Comparison of ENCODE assay signal across 11 mouse cellular contexts in the genomic region with DNA sequence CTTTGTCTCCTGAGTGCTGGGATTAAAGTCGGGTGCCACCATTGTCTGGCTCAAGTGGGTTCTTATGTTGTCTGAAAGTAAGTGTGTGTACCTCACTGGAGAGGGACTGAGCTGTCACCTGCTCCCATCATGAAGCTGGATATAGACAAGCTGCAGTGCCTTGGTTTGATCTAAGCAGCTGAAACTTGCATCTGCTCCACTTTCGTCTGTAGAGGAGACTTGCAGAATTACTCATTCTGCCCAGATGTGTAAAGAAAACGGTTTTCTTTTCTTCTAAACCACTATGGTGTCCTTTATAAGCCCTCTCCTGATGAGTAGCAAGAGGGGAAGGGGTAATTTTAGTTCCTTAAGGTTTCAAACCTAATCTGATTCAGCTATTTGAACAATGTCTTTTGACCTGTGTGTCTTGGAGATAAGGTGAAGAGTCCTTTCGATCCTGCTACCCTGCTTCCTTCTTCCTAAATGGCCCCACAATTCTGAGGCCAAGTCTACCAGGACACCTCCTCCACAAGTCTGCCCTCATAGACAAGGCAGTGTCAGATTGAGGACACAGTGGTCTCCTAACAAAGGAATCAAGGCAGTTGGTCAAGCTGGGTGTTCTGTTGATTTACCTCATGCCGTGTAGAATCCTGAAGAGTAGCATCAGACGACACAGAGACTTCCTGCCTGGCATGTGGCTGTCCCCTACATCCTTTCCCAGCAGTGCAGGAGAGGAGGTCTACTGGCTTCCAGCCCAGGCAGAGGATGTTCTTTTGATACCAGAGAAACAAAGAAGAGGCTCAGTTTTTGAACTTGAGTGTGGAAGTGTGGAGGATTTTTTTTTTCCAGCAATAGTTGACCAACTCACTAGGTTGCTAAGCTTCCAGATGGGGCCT. TPM values are rescaled to one million over a fixed set of nuclear protein-coding genes. Genes with fewer than 3 reads are reported as not detected.
A peak's percentile ranks its signal among the peaks of the same experiment; 100 is the strongest.
DNase-seq lines count a peak whose midpoint lies in the region; ATAC-seq and TF ChIP-seq lines count a peak whose summit lies in the region.
"Had no signal": no experiment of that assay in that cellular context is flagged by ENCODE, and none has a peak within 500 bp of the region (broad histone marks: within the 10 kb centered on the region; RNA-seq: fewer than 3 reads in every experiment).

No protein-coding gene starts in this region.

- DNase-seq in adrenal gland, postnatal 14 days = peak; percentile 42
- DNase-seq in adrenal gland, postnatal 4 days (ENCODE audit: low spot score in 2 of 2) = no peak
- DNase-seq in lung, adult 18-20 months = peak; percentile 59 to 78
- no peak for DNase-seq in lung, adult 2 months
- peak; percentile 37 for DNase-seq in thymus, postnatal 25 days
- DNase-seq in cerebellum, postnatal 36 days = no peak
- no peak for DNase-seq in neural tube, embryonic 10.5 days (ENCODE audit: extremely low spot score, low spot score)
- DNase-seq: B cell, adult 2 months had no signal

- H3K27ac ChIP-seq in lung, embryonic 16.5 days (ENCODE audit: low read length) = no peak overlapping the region
- H3K27ac ChIP-seq: hindbrain, embryonic 10.5 days had no signal

- no peaks in the 10 kb centered on the region for H3K9me3 ChIP-seq in lung, embryonic 16.5 days (ENCODE audit: control insufficient read depth, low read length)
- H3K9me3 ChIP-seq: hindbrain, embryonic 10.5 days had no signal

- H3K4me1 ChIP-seq in lung, adult 2 months (ENCODE audit: control insufficient read depth, insufficient read depth, low read length) = peaks cover 15% of the 10 kb centered on the region
- peaks cover 8% of the 10 kb centered on the region for H3K4me1 ChIP-seq in lung, embryonic 16.5 days (replicated peaks; ENCODE audit: control insufficient read depth, insufficient read depth, low read length)
- H3K4me1 ChIP-seq: hindbrain, embryonic 10.5 days had no signal

- no peak for TF ChIP-seq CTCF in lung, adult 2 months (IDR thresholded peaks at IDR 0.05; ENCODE audit: insufficient read depth, low read length)

- no peak for TF ChIP-seq POLR2A in lung, adult 2 months (IDR thresholded peaks at IDR 0.05; ENCODE audit: borderline replicate concordance, extremely low read depth, low read depth, low read length)

- ATAC-seq in lung, embryonic 16.5 days (ENCODE audit: low read depth) = 0 out of 2 replicates have a peak, but pooled peaks have one; percentile 17

- no peak overlapping the region for H3K4me2 ChIP-seq in lung, embryonic 16.5 days (ENCODE audit: low read depth, low read length)

- no peak overlapping the region for H3K4me3 ChIP-seq in lung, adult 2 months (replicated peaks; ENCODE audit: extremely low read depth, low read depth, low read length)
- no peak overlapping the region for H3K4me3 ChIP-seq in lung, embryonic 16.5 days (ENCODE audit: low read length)
- H3K4me3 ChIP-seq: hindbrain, embryonic 10.5 days had no signal

- H3K27me3 ChIP-seq in lung, embryonic 16.5 days (ENCODE audit: control insufficient read depth, insufficient read depth, low read depth, low read length) = no peaks in the 10 kb centered on the region

- H3K36me3 ChIP-seq in lung, embryonic 16.5 days (ENCODE audit: control insufficient read depth, insufficient read depth, low read length) = no peaks in the 10 kb centered on the region
- H3K36me3 ChIP-seq: hindbrain, embryonic 10.5 days had no signal

- no peak overlapping the region for H3K9ac ChIP-seq in lung, embryonic 16.5 days (ENCODE audit: low read length)

- 34% methylated on average over 6 of the region's 6 CpGs for WGBS in lung, adult 2 months
- 34% methylated on average over 6 of the region's 6 CpGs for WGBS in lung, embryonic 16.5 days

RNA-seq across cellular contexts. Expression of a gene that starts 17.2 kb away (rescaled TPM):
- total RNA-seq in adrenal gland, postnatal 14 days (2021) = 184 and 206 TPM in 2 replicates
- total RNA-seq in adrenal gland, postnatal 4 days (2021) = 100 to 1,000 TPM; 170 to 173 TPM
- 8.2 and 18.1 TPM in 2 replicates for polyA plus RNA-seq in lung, adult 2 months (2012; rRNA removed)
- 126 and 130 TPM in 2 replicates for polyA plus RNA-seq in lung, embryonic 16.5 days (2015; fragmentation: Nextera tagmentation; extraction: Ambion mirVana)

RNA-seq across cellular contexts. Expression of a gene that starts 52.3 kb away (rescaled TPM):
- total RNA-seq in adrenal gland, postnatal 14 days (2021) = 0.33 TPM in 1 of 2 replicates, not detected in the other
- under 1 TPM; 0.17 to 0.25 TPM for total RNA-seq in adrenal gland, postnatal 4 days (2021)
- polyA plus RNA-seq in lung, adult 2 months (2012; rRNA removed) = 0.84 and 1.2 TPM in 2 replicates
- 0.45 TPM in 2 replicates for polyA plus RNA-seq in lung, embryonic 16.5 days (2015; fragmentation: Nextera tagmentation; extraction: Ambion mirVana)

RNA-seq across cellular contexts. Expression of a gene that starts 52.3 kb away (rescaled TPM):
- 0.38 TPM in 1 of 2 replicates, not detected in the other for total RNA-seq in adrenal gland, postnatal 14 days (2021)
- total RNA-seq in adrenal gland, postnatal 4 days (2021) = under 1 TPM in 1 of 2 experiments, not detected in 1; 0.25 TPM
- polyA plus RNA-seq in lung, adult 2 months (2012; rRNA removed) = 1.3 and 2.2 TPM in 2 replicates
- not detected in 2 replicates for polyA plus RNA-seq in lung, embryonic 16.5 days (2015; fragmentation: Nextera tagmentation; extraction: Ambion mirVana)
- total RNA-seq: left cerebral cortex, postnatal 36 days had no signal
- polyA plus RNA-seq: hindbrain, embryonic 10.5 days had no signal

Comparison
In these comparisons a context has a peak if more than half of its experiments do, and no peak if none do; other contexts are left out.
1. DNase-seq: peak in adrenal gland, postnatal 14 days (single experiment), lung, adult 18-20 months (2 of 2) and thymus, postnatal 25 days (single experiment); none in adrenal gland, postnatal 4 days (0 of 2), lung, adult 2 months (single experiment), cerebellum, postnatal 36 days (0 of 2) and neural tube, embryonic 10.5 days (single experiment).